Comparison of ENCODE assay signal across 8 mouse cellular contexts in the genomic region with DNA sequence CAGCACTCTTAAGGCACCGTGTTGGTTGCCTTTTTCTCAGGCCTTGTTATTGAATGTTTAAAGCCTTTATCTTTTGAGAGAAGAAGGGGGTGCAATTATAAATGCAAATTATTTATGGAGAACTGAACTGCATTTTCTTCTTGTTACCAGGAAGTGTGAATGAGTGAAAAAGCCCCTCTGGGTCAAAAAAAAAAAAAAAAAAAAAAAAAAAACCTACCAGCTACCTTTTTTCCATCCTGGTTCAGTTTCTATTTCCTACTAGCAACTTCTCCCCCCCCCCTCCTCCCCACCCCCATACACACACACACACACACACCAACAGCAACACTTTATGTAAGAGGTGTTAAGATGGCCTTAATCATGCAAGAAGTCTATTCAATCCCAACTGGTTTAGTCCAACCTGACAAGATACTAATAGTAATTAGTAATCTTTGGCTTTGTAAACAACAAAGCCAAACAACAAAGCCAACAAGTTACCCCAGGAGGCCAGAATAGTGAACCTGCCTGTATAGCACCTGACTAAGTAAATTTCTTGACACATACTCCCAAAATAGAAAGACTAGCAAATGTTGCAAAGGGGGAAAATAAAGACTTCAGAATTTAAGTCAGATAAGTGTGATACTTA. TPM values are rescaled to one million over a fixed set of nuclear protein-coding genes. Genes with fewer than 3 reads are reported as not detected.
DNase-seq lines count a peak whose midpoint lies in the region; ATAC-seq and TF ChIP-seq lines count a peak whose summit lies in the region.

No protein-coding gene starts in this region.

- peaks cover 3% of the 10 kb centered on the region; the same call in 1 of the 2 replicates for H3K9me3 ChIP-seq in embryonic facial prominence, embryonic 10.5 days
- H3K9me3 ChIP-seq in intestine, postnatal 0 days (ENCODE audit: control insufficient read depth) = no peaks in the 10 kb centered on the region

- H3K4me1 ChIP-seq in liver, adult 2 months (ENCODE audit: control insufficient read depth, insufficient read depth, low read length) = peaks cover 5% of the 10 kb centered on the region; the same call in 1 of the 2 replicates
- H3K4me1 ChIP-seq in embryonic facial prominence, embryonic 10.5 days = peaks cover 27% of the 10 kb centered on the region
- 0 out of 2 replicates have a peak, but pooled peaks cover 4% of the 10 kb centered on the region for H3K4me1 ChIP-seq in intestine, postnatal 0 days (replicated peaks; ENCODE audit: control insufficient read depth, insufficient read depth, low read length)

- H3K4me2 ChIP-seq in intestine, postnatal 0 days (replicated peaks; ENCODE audit: low read depth) = peak overlapping the region; percentile 87

- DNase-seq in liver, adult 2 months (ENCODE audit: extremely low read depth, low read depth, low spot score) = peak; percentile 53
- no peak for DNase-seq in liver
- DNase-seq in embryonic facial prominence, embryonic 10.5 days (ENCODE audit: low spot score) = no peak
- DNase-seq in retina, embryonic 14.5 days (ENCODE audit: low spot score) = peak; percentile 5
- no peak for DNase-seq in yolk sac, embryonic 10.5 days (ENCODE audit: low spot score)
- DNase-seq in right cerebral cortex, postnatal 14 days = no peak

- 2% methylated on average over 1 of the region's 1 CpGs for WGBS in liver, adult 2 months
- 8% methylated on average over 1 of the region's 1 CpGs for WGBS in embryonic facial prominence, embryonic 10.5 days
- WGBS in intestine, postnatal 0 days = 0% methylated on average over 1 of the region's 1 CpGs

- no peak for ATAC-seq in intestine, postnatal 0 days
- ATAC-seq in granulocyte monocyte progenitor cell, adult 5-6 weeks (replicated peaks; ENCODE audit: poor library complexity, severe bottlenecking) = no peak

- peak overlapping the region; percentile 84 for H3K4me3 ChIP-seq in liver, adult 2 months (ENCODE audit: insufficient read depth, low read depth, low read length)
- H3K4me3 ChIP-seq in embryonic facial prominence, embryonic 10.5 days = peak overlapping the region; percentile 94
- peak overlapping the region; percentile 99 for H3K4me3 ChIP-seq in intestine, postnatal 0 days (ENCODE audit: low read depth, low read length)

- TF ChIP-seq POLR2A in liver, adult 2 months (IDR thresholded peaks at IDR 0.05; ENCODE audit: extremely low read depth, insufficient read depth, low read length) = no peak

- H3K79me2 ChIP-seq in liver, adult 2 months (ENCODE audit: control insufficient read depth, insufficient read depth, low read length) = peaks cover 10% of the 10 kb centered on the region; the same call in 1 of the 2 replicates

- H3K27me3 ChIP-seq in liver, adult 2 months (ENCODE audit: control insufficient read depth, insufficient read depth, low read length) = no peaks in the 10 kb centered on the region
- no peaks in the 10 kb centered on the region for H3K27me3 ChIP-seq in embryonic facial prominence, embryonic 10.5 days (replicated peaks; ENCODE audit: low read depth, poor library complexity, severe bottlenecking)
- no peaks in the 10 kb centered on the region for H3K27me3 ChIP-seq in intestine, postnatal 0 days (replicated peaks; ENCODE audit: control insufficient read depth, insufficient read depth, low read length)

- peak overlapping the region; percentile 96 for H3K27ac ChIP-seq in liver, adult 2 months (replicated peaks; ENCODE audit: insufficient read depth, low read depth, low read length)
- H3K27ac ChIP-seq in embryonic facial prominence, embryonic 10.5 days (replicated peaks) = peak overlapping the region; percentile 99
- H3K27ac ChIP-seq in intestine, postnatal 0 days (ENCODE audit: low read depth, low read length) = peak overlapping the region; percentile 100

- no peak for TF ChIP-seq CTCF in liver, adult 2 months (IDR thresholded peaks at IDR 0.05; ENCODE audit: low read depth, low read length)
- no peak for TF ChIP-seq CTCF in intestine, postnatal 0 days (IDR thresholded peaks at IDR 0.05; ENCODE audit: low read depth)

- no peaks in the 10 kb centered on the region for H3K36me3 ChIP-seq in liver, adult 2 months (ENCODE audit: control insufficient read depth, insufficient read depth, low read length)
- H3K36me3 ChIP-seq in embryonic facial prominence, embryonic 10.5 days (replicated peaks) = no peaks in the 10 kb centered on the region
- H3K36me3 ChIP-seq in intestine, postnatal 0 days (ENCODE audit: control insufficient read depth, insufficient read depth) = no peaks in the 10 kb centered on the region

- peak overlapping the region; percentile 83 for H3K9ac ChIP-seq in liver, adult 2 months (ENCODE audit: low read depth, low read length)
- peak overlapping the region; percentile 99; the same call in 1 of the 2 replicates for H3K9ac ChIP-seq in intestine, postnatal 0 days (ENCODE audit: low read depth, low read length)

RNA-seq across cellular contexts. Expression of a gene that starts 0.5 kb away (rescaled TPM):
- total RNA-seq in liver, adult 2 months (2014; rRNA removed) = 22.9 and 24.7 TPM in 2 replicates
- polyA plus RNA-seq in liver, adult 2 months (2012; rRNA removed) = 3.5 and 3.7 TPM in 2 replicates
- 12.3 and 13.9 TPM in 2 replicates for polyA plus RNA-seq in embryonic facial prominence, embryonic 10.5 days (2016; fragmentation: Nextera tagmentation; extraction: Ambion mirVana)
- 17.0 and 18.3 TPM in 2 replicates for polyA plus RNA-seq in intestine, postnatal 0 days (2015; fragmentation: Nextera tagmentation; extraction: Ambion mirVana)
- 77.2 and 102 TPM in 2 replicates for total RNA-seq in granulocyte monocyte progenitor cell, adult 5-6 weeks (2014; fragmentation: Nextera tagmentation)
- total RNA-seq in granulocyte monocyte progenitor cell, adult 5-6 weeks (2017) = 60.2 and 77.5 TPM in 2 replicates

RNA-seq across cellular contexts. Expression of a gene that starts 45.8 kb away (rescaled TPM):
- total RNA-seq in liver, adult 2 months (2014; rRNA removed) = 20.3 and 20.6 TPM in 2 replicates
- polyA plus RNA-seq in liver, adult 2 months (2012; rRNA removed) = 4.0 and 5.1 TPM in 2 replicates
- 24.0 and 24.1 TPM in 2 replicates for polyA plus RNA-seq in embryonic facial prominence, embryonic 10.5 days (2016; fragmentation: Nextera tagmentation; extraction: Ambion mirVana)
- 16.4 and 17.3 TPM in 2 replicates for polyA plus RNA-seq in intestine, postnatal 0 days (2015; fragmentation: Nextera tagmentation; extraction: Ambion mirVana)
- total RNA-seq in granulocyte monocyte progenitor cell, adult 5-6 weeks (2014; fragmentation: Nextera tagmentation) = 22.2 and 22.6 TPM in 2 replicates
- 51.1 and 57.3 TPM in 2 replicates for total RNA-seq in granulocyte monocyte progenitor cell, adult 5-6 weeks (2017)

Comparison
In these comparisons a context has a peak if more than half of its experiments do, and no peak if none do; other contexts are left out.
1. DNase-seq: peak in liver, adult 2 months (single experiment) and retina, embryonic 14.5 days (single experiment); none in liver (single experiment), embryonic facial prominence, embryonic 10.5 days (single experiment), yolk sac, embryonic 10.5 days (single experiment) and right cerebral cortex, postnatal 14 days (single experiment).
2. Peak in every context shown above with its lines, with median percentiles within 50 percentile points of each other: H3K27ac ChIP-seq and H3K4me3 ChIP-seq.